Mouse (Mus musculus) left cerebral cortex, postnatal 4 days (tissue): ENCODE results near the gene Klk10. TPM values are rescaled to one million over a fixed set of nuclear protein-coding genes. Genes with fewer than 3 reads are reported as not detected.

Source experiments
- DNase-seq: peaks from one replicate; pipeline ENCODE4 v3.0.0-alpha.2; 2022
- intact Hi-C: fragments of 180-260 bp; cut with DNase I; formaldehyde crosslinking; loops from one replicate; pipeline ENCODE4 v1.15.1; 2025
- total RNA-seq, 2 experiments: library from RNA; stranded (reverse); gene quantifications; 2 replicates each; pipeline ENCODE4 v1.2.3; 2021

Gene Klk10
- total RNA-seq: not detected

DNA sequence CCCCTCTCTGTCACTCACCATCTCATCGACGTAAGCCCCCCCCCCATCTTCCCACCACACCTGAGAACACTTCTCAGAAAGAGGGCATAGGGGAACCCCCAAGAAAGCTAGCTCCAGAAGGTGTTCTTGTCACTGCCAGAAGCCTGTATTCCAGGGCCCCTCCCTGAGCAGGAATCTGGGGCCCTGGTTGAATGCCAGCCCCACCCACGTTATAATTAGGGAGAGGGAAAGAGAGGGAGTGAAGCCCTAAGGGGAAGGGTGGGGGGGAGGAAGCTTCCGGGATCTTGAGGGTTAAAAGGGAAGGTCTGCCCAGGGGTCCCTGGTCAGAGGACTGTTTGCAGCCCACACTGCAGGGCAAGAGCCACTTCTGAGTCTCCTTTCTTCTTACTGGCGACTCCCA is at the start of gene Klk10:
TSS of gene Klk10 (plus strand) at position 290 of the 400 bp plus-strand sequence.
- DNase-seq: no peak
- intact Hi-C loops: no loop called here

GRCm38 (mm10) chr7:43747788-43748187 is 33.0 kb upstream of the Klk10 start:
- intact Hi-C loops: no loop called here
- no peak for DNase-seq

DNA sequence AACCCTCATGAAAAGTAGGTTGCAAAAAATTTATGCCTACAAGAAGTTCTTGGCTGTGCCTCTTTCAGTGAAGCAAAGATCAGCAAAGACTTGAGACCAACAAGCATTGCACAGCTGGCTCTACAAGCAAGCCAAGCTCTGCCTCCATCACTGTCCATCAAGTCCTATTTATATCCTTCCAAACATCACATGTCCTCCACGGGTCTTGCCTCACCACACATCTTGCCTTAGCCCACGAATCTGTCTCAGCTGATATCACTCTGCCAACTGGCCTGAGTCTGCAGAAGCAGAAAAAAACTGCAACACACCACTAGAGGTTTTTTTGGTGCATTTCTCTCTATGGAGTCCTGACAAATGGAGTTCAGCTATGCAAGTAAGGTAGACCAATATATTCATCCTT is 28.0 kb upstream of the Klk10 start:
- no peak for DNase-seq
- intact Hi-C loops: no loop called here

DNA sequence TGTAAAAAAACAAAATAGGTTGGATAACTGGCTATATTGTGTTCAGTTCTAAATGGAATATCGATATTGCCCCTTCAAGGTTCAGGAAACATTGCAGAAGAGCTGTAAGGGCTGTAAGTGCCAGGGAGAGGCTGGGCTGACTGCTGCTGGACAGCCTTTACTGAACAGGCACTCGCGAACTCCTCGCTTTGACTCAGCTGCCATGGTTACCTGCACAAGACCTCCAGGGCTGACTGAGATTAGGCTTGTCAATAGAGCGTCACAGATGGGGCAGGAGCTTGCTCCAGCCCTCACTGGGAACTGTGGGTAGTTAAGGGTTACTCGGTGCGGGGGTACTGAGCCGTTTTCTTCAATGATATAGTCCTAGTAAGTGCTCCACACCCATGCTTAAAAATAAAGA is 14.4 kb upstream of the Klk10 start:
- intact Hi-C loops: no loop called here
- no peak for DNase-seq

DNA sequence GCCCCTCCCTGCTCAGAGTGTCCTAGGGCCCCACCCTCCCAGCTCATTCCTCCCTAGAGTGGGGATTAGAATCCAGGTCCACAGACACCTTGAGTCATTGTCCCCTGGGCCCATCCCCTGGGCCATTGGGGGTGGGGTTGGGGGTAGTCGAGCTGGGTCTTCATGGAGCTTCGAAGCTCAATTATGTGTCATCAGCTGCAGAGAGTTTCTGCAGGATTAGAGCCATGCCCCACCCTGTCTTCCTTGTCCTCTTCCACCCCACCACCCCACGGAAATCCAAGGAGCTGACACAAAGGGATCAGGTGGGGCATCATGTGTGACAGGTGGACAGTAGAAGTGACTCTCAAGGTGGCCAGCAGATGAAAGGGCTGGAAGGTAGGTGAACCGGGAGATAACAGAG is 12.2 kb upstream of the Klk10 start, which contains the start of gene Klk12:
TSS of gene Klk12 (plus strand) at position 301 of the 400 bp plus-strand sequence.
- no peak for DNase-seq
- intact Hi-C loops: no loop called here

DNA sequence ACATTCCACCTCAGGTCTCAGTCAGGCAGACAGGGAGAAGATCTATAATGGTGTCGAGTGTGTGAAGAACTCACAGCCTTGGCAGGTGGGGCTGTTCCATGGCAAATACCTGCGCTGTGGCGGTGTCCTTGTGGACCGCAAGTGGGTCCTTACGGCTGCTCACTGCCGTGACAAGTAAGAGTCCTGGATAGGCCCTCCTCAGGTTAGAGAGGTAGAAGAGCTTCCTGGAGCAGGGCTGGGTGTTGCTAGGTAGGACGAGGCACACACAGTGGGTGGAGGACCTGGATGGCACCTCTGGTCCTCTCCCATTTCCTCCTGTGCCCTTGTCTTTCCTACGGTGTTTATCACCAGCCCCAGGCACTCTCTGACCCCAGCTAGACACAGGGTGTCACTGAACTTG is 11.2 kb upstream of the Klk10 start:
- no peak for DNase-seq
- intact Hi-C loops: no loop called here

- DNase-seq: no peak
- intact Hi-C loops: no loop called here
These were observed 10.1 kb upstream of the Klk10 start for GRCm38 (mm10) chr7:43770701-43771100.

GRCm38 (mm10) chr7:43771916-43772315 is 8.9 kb upstream of the Klk10 start:
- DNase-seq: no peak

DNA sequence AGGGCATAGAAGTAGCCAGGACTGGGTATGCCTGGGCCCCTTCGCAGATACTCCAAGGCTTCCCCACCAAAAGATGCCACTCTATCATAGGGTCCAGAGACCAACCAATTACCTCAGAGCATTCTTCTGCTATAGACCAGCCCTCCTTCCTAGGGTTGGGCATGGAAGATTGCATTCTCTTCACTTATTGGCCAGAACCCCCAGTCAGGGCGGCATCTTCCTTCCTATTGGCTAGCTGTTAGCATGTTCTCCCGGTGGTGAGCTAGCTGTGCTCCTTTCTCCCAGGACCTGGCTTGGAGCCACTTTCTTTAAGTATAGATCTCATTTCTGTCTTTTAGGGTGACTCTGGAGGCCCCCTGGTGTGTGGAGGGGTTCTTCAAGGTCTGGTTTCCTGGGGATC is 7.9 kb upstream of the Klk10 start:
- no peak for DNase-seq
- intact Hi-C loops: no loop called here

More at GRCm38 (mm10) chr7:43771916-43772315, 8.9 kb upstream of the Klk10 start:
- intact Hi-C loops: no loop called here

DNA sequence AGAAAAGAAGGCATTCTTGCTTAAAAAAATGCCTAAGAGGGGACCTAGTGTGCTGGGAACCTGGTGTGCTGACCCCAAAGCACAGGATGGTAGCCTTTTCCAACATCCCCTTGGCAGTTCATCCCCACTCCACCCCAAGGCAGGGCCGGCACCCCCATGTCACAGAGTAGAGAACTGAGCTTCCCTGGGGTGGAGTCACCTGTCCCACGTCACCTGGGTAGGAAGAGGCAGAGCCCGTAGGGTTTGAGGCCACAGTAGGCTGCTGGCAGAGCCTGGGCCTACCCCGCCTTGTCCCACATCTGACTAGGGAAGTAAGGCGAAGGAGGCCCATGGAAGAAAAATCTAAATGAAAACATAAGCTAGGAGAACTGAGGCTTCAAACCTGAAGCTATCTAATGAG is 6.5 kb upstream of the Klk10 start, which contains the start of gene Klk11:
TSS of gene Klk11 (plus strand) at position 241 of the 400 bp plus-strand sequence.
- no peak for DNase-seq
- intact Hi-C loops: no loop called here

DNA sequence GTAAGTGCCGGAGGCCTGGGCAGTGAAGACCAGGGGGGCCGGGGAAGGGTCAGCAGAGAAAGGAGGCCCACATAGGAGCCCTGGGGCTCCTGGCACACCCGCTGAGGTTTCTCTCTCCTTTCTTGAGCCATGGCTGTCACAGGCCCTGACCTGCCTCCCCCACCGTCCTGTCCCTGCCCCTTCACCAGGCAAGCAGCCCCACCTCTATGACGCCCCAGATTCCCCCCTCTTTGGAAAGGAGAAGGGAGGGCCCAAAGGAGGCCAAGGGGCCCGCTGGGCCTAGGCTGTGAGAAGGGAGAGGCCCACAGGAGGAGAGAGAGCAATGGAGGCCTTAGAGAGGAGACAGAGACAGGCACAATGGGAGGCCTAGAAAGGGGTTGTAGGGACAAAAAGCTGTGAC is 6.0 kb upstream of the Klk10 start:
- intact Hi-C loops: no loop called here
- DNase-seq: no peak

DNA sequence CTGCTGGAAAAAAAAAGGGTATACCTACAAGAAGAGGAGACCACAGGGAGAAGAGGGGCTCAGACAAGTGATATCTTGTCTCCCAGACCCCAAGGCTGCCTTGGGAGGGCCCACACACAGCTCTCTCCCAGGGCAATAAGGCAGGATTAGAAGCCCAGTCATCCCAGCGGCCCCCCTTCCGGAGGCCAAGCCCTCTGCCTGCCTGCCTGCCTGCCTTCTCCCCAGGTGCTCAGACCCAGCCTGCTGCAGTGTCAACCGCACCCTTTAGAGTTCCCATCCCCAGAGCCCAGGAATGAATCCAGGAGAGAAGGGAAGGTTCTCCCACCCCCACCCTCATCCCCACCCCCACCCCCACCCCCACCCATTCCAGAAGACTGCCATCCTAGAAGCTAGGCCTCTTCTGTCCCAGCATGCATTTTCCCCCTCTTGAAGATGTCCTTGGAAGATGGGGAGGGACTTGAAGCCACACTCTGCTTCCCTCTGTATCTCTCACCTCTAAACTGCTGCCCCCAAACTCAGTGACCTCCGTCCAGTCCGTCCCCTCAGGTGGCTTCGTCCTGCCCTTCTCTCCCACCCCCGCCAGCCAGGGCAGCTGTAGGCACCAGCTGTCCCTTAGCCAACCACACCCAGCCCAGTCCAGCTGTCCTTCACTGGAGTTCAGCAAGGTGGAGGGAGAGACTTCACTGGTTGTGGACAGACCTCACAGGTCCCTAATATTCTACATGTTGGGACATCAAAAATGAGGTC is 5.4 kb upstream of the Klk10 start:
- no peak for DNase-seq
- intact Hi-C loops: no loop called here

DNA sequence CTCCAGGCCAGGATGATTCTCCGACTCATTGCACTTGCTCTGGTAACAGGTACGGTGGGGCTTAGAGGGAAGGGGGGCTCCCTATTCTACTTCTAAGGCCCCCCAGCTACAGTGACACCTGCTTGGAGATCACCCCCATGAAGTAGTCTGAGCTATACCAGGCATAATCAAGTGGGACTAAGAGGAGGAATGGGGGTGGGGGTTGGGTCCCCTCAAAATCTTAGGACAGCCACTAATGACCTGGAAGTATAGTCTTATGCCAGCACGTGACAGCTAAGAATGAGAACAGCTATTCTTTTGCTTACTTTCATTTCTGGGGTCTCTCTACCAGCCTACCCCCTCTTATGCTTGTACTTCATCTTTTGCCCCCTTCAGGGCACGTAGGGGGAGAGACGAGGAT is 4.3 kb upstream of the Klk10 start:
- no peak for DNase-seq

DNA sequence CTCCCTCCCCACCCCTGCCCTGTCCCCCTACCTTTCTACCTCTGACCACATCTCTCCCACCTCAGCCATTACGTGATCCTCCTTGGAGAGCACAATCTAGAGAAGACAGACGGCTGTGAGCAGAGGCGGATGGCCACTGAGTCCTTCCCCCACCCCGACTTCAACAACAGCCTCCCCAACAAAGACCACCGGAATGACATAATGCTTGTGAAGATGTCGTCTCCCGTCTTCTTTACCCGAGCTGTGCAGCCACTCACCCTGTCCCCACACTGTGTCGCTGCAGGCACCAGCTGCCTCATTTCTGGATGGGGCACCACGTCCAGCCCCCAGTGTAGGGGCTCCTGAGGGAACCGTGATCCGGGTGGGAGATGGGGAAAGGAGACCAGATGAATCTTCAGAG is 3.4 kb upstream of the Klk10 start:
- intact Hi-C loops: no loop called here
- no peak for DNase-seq

More for the DNA sequence above, 4.3 kb upstream of the Klk10 start:
- intact Hi-C loops: no loop called here

DNA sequence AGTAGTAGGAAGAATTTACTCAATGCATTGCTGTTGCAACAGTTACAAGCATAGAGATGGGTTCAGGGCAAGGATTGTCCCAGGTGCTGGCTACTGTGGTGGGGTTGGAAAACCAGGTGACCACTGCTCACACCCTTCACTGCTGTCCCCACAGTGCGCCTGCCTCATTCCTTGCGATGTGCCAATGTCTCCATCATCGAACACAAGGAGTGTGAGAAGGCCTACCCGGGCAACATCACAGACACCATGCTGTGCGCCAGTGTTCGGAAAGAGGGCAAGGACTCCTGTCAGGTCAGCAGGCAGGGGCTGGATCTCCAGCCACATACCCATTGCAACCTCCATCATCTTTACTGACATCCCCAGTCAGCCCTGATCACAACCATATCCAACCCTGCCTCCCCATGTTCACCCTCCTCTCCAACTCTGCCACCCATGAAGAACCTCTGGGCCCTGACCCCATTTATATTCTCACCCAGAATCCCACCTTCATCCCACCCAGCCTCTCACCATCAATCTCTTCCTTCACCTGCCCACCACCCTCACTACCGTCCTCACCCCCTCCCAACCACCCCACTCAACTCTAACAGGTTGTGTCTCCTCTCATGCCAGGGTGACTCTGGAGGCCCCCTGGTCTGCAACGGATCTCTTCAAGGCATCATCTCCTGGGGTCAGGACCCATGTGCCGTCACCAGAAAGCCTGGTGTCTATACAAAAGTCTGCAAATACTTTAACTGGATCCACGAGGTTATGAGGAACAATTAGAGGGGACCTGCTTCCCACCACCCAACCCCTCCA is 2.5 kb upstream of the Klk10 start:
- intact Hi-C loops: no loop called here
- no peak for DNase-seq

DNA sequence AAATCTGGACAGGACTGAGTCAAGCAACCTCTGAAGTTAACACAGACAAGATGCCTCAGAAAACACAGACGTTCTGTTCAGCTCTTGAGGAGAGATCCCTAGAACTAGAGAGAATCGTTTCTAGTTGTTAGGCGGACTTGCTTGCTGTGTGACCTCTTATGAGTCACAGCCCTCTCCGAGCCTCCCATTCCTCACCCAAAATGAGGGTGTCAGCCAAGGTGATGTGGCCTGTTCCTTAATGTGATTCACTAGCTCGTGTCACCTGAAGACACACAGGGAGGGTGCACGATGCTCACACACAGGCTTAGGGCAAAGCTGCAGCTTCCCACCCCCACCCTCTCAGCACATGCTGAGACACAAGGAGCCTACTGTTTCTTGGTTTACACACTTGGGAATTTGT is 594 bp upstream of the Klk10 start:
- no peak for DNase-seq
- intact Hi-C loops: no loop called here

DNA sequence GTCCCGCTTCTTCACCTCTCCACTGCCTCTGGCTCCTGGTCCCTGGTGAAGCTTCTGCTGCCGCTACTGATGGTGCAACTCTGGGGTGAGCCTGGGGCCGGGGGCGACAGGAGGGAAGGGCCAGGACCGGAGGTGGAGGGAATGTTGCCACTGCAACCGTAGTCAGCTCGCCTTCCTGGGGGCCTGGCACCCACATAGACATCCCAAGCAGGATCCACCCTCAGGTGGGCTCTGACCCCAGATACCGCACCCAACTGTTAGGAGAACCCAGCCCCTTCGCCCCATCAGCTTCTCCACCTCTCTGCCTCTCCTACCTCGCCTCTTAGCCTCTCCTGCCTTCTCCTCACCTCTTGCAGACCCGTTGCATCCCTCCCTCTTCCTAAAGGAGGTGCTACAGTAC is 706 bp downstream of the Klk10 start:
- intact Hi-C loops: no loop called here
- no peak for DNase-seq

DNA sequence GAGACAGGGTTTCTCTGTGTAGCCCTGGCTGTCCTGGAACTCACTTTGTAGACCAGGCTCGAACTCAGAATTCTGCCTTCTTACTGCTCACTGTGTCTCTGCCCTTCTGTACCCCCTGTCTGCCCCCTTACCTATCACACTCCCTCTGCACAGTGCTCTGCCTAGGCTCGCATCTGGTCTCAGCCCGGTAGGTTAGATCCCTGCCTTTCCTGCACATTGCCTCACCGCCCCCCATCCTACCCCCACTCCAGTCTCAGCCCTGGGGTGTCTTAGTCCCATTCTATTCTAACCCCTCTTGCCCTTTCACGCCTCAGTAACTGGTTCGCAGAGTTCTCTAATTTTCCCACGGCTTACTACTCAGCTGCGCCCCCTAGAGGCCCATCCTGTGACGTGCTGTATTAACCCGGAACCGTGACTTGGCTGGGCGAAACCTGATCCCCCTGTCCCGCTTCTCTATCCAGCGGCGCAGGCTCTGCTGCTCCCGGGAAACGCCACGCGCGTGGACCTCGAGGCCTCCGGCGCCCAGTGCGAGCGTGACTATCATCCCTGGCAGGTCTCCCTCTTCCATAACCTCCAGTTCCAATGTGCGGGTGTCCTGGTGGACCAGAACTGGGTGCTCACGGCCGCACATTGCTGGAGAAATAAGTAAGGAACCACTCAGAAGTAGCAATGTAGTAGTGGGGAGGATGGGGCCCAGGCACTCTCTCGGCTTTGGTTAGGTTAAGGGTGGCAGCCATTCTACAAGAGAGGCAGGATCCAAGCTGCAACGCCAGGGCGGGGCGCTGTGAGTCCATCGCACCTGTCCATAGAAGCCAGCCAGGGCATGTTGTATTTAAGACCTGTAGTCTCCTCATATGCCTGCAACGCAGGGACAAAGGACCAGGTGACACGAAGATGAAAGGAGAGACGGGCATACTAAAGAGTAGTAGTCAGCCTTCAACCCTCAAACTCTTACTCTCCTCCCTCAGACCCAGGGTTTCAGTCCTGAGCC is 1.7 kb downstream of the Klk10 start:
- intact Hi-C loops: no loop called here
- peak; percentile 74 for DNase-seq

GRCm38 (mm10) chr7:43785286-43785685 is 4.5 kb downstream of the Klk10 start:
- intact Hi-C loops: no loop called here
- no peak for DNase-seq

DNA sequence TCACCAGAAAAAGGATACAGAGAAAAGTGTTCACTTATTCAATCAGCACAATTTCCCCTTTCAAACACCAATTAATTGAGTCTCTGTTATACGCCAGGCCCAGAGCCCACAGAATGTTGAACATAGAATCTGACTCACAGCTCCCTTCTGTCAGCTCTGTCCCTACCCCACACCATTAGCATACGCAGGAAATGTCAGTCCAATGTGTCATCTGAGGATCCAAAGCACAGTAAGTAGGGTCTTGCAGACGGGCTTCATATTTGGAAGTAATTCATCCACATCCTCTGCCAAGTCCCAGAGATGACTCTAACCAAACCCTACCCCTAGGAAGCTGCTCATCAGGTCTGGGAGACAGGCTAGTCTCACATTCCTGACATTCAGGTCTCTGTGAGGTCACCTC is 7.3 kb downstream of the Klk10 start:
- no peak for DNase-seq
- intact Hi-C loops: no loop called here

DNA sequence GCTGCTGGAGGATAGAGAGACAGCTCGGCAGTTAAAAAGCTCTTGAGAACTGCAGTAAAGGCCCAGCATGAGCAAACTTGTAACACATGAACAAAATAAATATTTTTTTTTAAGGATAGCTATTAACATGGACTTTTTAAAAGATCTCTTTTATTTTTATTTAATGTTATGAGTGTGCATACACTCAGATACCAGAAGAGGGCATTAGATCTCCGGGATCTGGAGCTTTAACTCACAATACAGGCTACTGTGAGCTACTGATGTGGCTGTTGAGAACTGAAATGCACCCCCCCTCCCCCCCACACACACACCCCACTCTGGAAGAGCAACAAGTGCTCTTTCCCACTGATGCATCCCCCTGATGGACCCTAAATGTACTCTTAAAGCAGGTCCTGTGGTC is 8.5 kb downstream of the Klk10 start:
- intact Hi-C loops: no loop called here
- no peak for DNase-seq
